14 mouse cellular contexts compared by ENCODE assay signal in genomic region chr9:76060935-76061334, GRCm38 (mm10).
"Had no signal": no experiment of that assay in that cellular context is flagged by ENCODE, and none has a peak within 500 bp of the region (broad histone marks: within the 10 kb centered on the region; RNA-seq: fewer than 3 reads in every experiment).

No protein-coding gene starts in this region.

- H3K9ac ChIP-seq: intestine, embryonic 15.5 days; liver, embryonic 15.5 days; lung, embryonic 14.5 days had no signal

- ATAC-seq: intestine, embryonic 15.5 days had no signal

- H3K36me3 ChIP-seq: intestine, embryonic 15.5 days; liver, embryonic 15.5 days; midbrain, embryonic 10.5 days had no signal

- H3K9me3 ChIP-seq: intestine, embryonic 15.5 days; liver, embryonic 15.5 days; midbrain, embryonic 10.5 days had no signal

- H3K27me3 ChIP-seq: intestine, embryonic 15.5 days; liver, embryonic 15.5 days had no signal

- H3K4me3 ChIP-seq: intestine, embryonic 15.5 days; layer of hippocampus, adult 2 months; liver, embryonic 15.5 days; midbrain, embryonic 10.5 days had no signal

- H3K4me1 ChIP-seq: intestine, embryonic 15.5 days; liver, embryonic 15.5 days; midbrain, embryonic 10.5 days had no signal

- H3K27ac ChIP-seq: intestine, embryonic 15.5 days; layer of hippocampus, adult 2 months; liver, embryonic 15.5 days; midbrain, embryonic 10.5 days had no signal

- DNase-seq: kidney, adult 18-20 months; kidney, postnatal 10 days; kidney, postnatal 4 days; left cerebral cortex, postnatal 4 days; lung, postnatal 10 days; lung, postnatal 4 days; right cerebral cortex, postnatal 25 days; thymus, postnatal 4 days had no signal

- H3K4me2 ChIP-seq: intestine, embryonic 15.5 days; liver, embryonic 11.5 days; liver, embryonic 15.5 days; lung, embryonic 14.5 days had no signal
